Mouse (Mus musculus) lung, postnatal 0 days (tissue): ENCODE results near the gene Arl4c.
A peak's percentile ranks its signal among the peaks of the same experiment; 100 is the strongest.

Source experiments
- CTCF ChIP-seq: IDR thresholded peaks from 2 replicates; pipeline ENCODE4 v1.5.1; 2016; ENCODE audit warnings: antibody characterized with exemption, mild to moderate bottlenecking
- EP300 ChIP-seq: IDR thresholded peaks from 2 replicates; pipeline ENCODE4 v1.6.1; 2016; ENCODE audit warnings: antibody characterized with exemption, mild to moderate bottlenecking, control low read depth

GRCm38 (mm10) chr1:88625190-88625589 lies 76.8 kb downstream of the Arl4c start:
- TF ChIP-seq CTCF (no peak), EP300 (peak; percentile 56; the same call in 1 of the 2 replicates)
